Mouse (Mus musculus) 416B (cell line): ENCODE results near the gene Gadd45b.

ENCODE experiments used
- DNase-seq: peaks from one replicate; pipeline ENCODE4 v3.0.0; 2011; ENCODE audit warnings: low read depth

Gene Gadd45b

GRCm38 (mm10) chr10:80935698-80936097 lies 5.8 kb downstream of the Gadd45b start:
- no peak for DNase-seq

- DNase-seq: peak; percentile 57
These were observed 6.4 kb downstream of the Gadd45b start for GRCm38 (mm10) chr10:80936135-80936809.

- no peak for DNase-seq
These were observed 6.9 kb downstream of the Gadd45b start for GRCm38 (mm10) chr10:80936810-80937164.

- peak; percentile 59 for DNase-seq
These were observed 7.8 kb downstream of the Gadd45b start for GRCm38 (mm10) chr10:80937646-80938045.

GRCm38 (mm10) chr10:80938831-80939550 lies 9.1 kb downstream of the Gadd45b start:
- DNase-seq: peak; percentile 71

- DNase-seq: peak; percentile 85
These were observed 9.8 kb downstream of the Gadd45b start for GRCm38 (mm10) chr10:80939671-80940070.

GRCm38 (mm10) chr10:80940320-80940987 lies 10.6 kb downstream of the Gadd45b start:
- DNase-seq: peak; percentile 83

- DNase-seq: no peak
These were observed 11.1 kb downstream of the Gadd45b start for GRCm38 (mm10) chr10:80940988-80941347.

- DNase-seq: peak; percentile 67
These were observed 13.0 kb downstream of the Gadd45b start for GRCm38 (mm10) chr10:80942919-80943318.

- no peak for DNase-seq
These were observed 13.8 kb downstream of the Gadd45b start for GRCm38 (mm10) chr10:80943701-80944100.

- DNase-seq: peak; percentile 55
These were observed 14.4 kb downstream of the Gadd45b start for GRCm38 (mm10) chr10:80944231-80944630.

- no peak for DNase-seq
These were observed 17.0 kb downstream of the Gadd45b start for GRCm38 (mm10) chr10:80946684-80947437.

GRCm38 (mm10) chr10:80947802-80948201 lies 17.9 kb downstream of the Gadd45b start:
- DNase-seq: peak; percentile 33

GRCm38 (mm10) chr10:80948570-80948969 lies 18.7 kb downstream of the Gadd45b start:
- peak; percentile 89 for DNase-seq

- DNase-seq: no peak
These were observed 19.2 kb downstream of the Gadd45b start for GRCm38 (mm10) chr10:80949081-80949480.

- DNase-seq: no peak
These were observed 20.4 kb downstream of the Gadd45b start for GRCm38 (mm10) chr10:80950314-80950713.

GRCm38 (mm10) chr10:80951761-80952390 lies 22.0 kb downstream of the Gadd45b start:
- DNase-seq: no peak

GRCm38 (mm10) chr10:80952449-80952848 lies 22.6 kb downstream of the Gadd45b start:
- peak; percentile 41 for DNase-seq

- no peak for DNase-seq
These were observed 24.5 kb downstream of the Gadd45b start for GRCm38 (mm10) chr10:80954415-80954814.

- no peak for DNase-seq
These were observed 25.0 kb downstream of the Gadd45b start for GRCm38 (mm10) chr10:80954843-80955242.

- DNase-seq: peak; percentile 74
These were observed 25.7 kb downstream of the Gadd45b start for GRCm38 (mm10) chr10:80955536-80955935.

GRCm38 (mm10) chr10:80956385-80956784 lies 26.5 kb downstream of the Gadd45b start:
- no peak for DNase-seq
